Mouse (Mus musculus) heart, embryonic 11.5 days (tissue): ENCODE measurements around the gene Usp5. TPM values are rescaled to one million over a fixed set of nuclear protein-coding genes. Genes with fewer than 3 reads are reported as not detected.

Experiments used
- ATAC-seq: fragments of 200-750 bp; cut with Nextera tagmentation; replicated peaks from 2 replicates; pipeline ENCODE4 v1.8.0; 2017; ENCODE audit warnings: moderate library complexity; ENCODE audit not compliant: insufficient number of reproducible peaks, low FRiP score, low TSS enrichment
- H3K27ac ChIP-seq: fragments of 300-500 bp; sonication (generic); 2 replicates; pipeline ENCODE4 v1.5.1; 2014; ENCODE audit warnings: mild to moderate bottlenecking, low read depth, low read length
- H3K27me3 ChIP-seq: fragments of 300-500 bp; sonication (generic); 2 replicates; pipeline ENCODE4 v1.6.1; 2014; ENCODE audit warnings: mild to moderate bottlenecking, low read length, mixed read lengths; ENCODE audit not compliant: control insufficient read depth, insufficient read depth
- H3K36me3 ChIP-seq: fragments of 300-500 bp; sonication (generic); 2 replicates; pipeline ENCODE4 v1.6.1; 2014; ENCODE audit warnings: mild to moderate bottlenecking, low read length, moderate library complexity, mixed read lengths; ENCODE audit not compliant: control insufficient read depth, insufficient read depth
- H3K4me1 ChIP-seq: fragments of 300-500 bp; sonication (generic); 2 replicates; pipeline ENCODE4 v1.6.1; 2014; ENCODE audit warnings: low read length; ENCODE audit not compliant: control insufficient read depth, insufficient read depth
- H3K4me2 ChIP-seq: fragments of 300-500 bp; sonication (generic); 2 replicates; pipeline ENCODE4 v1.6.1; 2014; ENCODE audit warnings: mild to moderate bottlenecking, moderate library complexity
- H3K4me3 ChIP-seq: fragments of 300-500 bp; sonication (generic); 2 replicates; pipeline ENCODE4 v1.5.1; 2014; ENCODE audit warnings: low read depth, low read length
- H3K9ac ChIP-seq: fragments of 300-500 bp; sonication (generic); 2 replicates; pipeline ENCODE4 v1.6.1; 2014; ENCODE audit warnings: mild to moderate bottlenecking, low read depth, low read length, moderate library complexity
- H3K9me3 ChIP-seq: fragments of 300-500 bp; sonication (generic); replicated peaks from 2 replicates; pipeline ENCODE4 v1.6.1; 2016; ENCODE audit warnings: low read length; ENCODE audit not compliant: control insufficient read depth
- WGBS: fragments of 180-500 bp; shearing (Covaris S2); extraction: QIAGEN DNeasy Blood & Tissue Kit; methylation state at CpG from one replicate; pipeline ENCODE4 v1.1.7; 2014; ENCODE audit not compliant: insufficient replicate concordance; 5-methylcytosine and 5-hydroxymethylcytosine counted together
- polyA plus RNA-seq: library from polyadenylated mRNA; unstranded; fragments of >200 nt; fragmentation: Nextera tagmentation; extraction: Ambion mirVana; gene quantifications from 2 replicates; pipeline ENCODE4 v1.2.1, GENCODE M21; 2014

Gene Usp5
- polyA plus RNA-seq, 1 experiment from 2014 or later: 87.3 TPM

DNA sequence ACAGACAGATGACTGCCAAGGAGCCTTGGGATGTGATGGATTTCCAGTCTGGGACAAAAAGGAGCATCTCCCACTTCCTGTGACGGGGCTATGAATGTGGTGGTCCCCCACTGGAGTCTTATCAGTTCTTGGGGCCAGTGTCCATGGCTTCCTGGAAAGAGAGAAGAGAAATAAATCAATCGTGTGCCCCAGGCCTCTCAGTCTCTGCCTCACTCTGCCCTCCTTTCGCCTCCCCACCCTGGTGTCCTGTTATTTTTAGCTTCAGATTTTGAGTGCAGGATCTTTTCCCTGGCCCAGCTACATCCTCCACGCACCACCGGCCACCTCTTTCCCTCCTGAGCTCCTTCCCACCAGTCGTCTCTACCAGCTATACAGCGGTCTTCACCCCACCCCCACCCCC lies 59.3 kb downstream of the Usp5 start:
- no peak for ATAC-seq
- H3K27me3 ChIP-seq: peaks cover 13% of the 10 kb centered on the region
- peaks cover 22% of the 10 kb centered on the region for H3K4me1 ChIP-seq
- H3K4me3 ChIP-seq: peak overlapping the region; percentile 56
- H3K36me3 ChIP-seq: no peaks in the 10 kb centered on the region
- peak overlapping the region; percentile 67; the same call in 1 of the 2 replicates for H3K9ac ChIP-seq
- no peak overlapping the region for H3K27ac ChIP-seq
- 16% methylated on average over 7 of the region's 7 CpGs for WGBS
- H3K4me2 ChIP-seq: peak overlapping the region; percentile 91
- no peaks in the 10 kb centered on the region for H3K9me3 ChIP-seq

DNA sequence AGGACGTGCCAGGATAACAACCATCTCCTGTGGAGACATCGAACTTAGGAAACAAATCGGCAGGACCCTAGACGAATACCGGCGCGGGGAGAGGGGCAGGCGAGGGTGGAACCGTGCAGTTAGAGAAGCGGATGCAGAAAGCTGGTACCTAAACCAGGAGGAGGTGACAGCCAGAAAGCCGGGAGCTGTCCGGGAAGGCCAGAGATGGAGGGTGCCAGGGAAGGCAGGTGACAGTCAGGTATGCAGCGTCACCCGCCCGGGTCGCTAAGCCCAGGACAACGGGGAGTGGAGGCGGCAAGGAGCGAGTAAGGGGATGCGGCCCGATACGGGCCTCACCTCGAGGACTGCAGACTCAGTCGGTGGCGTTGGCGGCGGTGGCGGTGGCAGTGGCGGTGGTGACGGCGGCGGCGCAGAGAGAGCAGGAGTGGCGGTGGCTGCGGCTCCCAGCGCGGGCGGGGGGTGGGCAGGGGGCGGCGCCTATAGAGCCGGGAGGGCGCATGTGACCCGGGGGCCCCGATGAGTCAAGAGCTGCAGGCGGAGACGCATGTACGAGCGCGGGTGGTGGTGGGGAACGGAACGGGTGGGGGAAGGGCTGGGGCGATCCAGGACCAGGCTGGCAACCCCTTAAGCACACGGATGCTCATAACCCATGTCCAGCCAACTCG lies 60.1 kb downstream of the Usp5 start, which contains the start of gene Eno2:
TSS of gene Eno2 (minus strand) at position 573 of the 665 bp plus-strand sequence.
- 1% methylated on average over 52 of the region's 54 CpGs for WGBS
- ATAC-seq: peak; percentile 68
- no peak within 1 kb of the TSS for H3K27ac ChIP-seq
- peaks cover 22% of the 10 kb centered on the region for H3K4me1 ChIP-seq
- H3K9ac ChIP-seq: peak within 1 kb of the TSS; percentile 67
- no peaks in the 10 kb centered on the region for H3K9me3 ChIP-seq
- H3K27me3 ChIP-seq: peaks cover 13% of the 10 kb centered on the region
- H3K36me3 ChIP-seq: no peaks in the 10 kb centered on the region
- peak within 1 kb of the TSS; percentile 91 for H3K4me2 ChIP-seq
- peak within 1 kb of the TSS; percentile 56 for H3K4me3 ChIP-seq

DNA sequence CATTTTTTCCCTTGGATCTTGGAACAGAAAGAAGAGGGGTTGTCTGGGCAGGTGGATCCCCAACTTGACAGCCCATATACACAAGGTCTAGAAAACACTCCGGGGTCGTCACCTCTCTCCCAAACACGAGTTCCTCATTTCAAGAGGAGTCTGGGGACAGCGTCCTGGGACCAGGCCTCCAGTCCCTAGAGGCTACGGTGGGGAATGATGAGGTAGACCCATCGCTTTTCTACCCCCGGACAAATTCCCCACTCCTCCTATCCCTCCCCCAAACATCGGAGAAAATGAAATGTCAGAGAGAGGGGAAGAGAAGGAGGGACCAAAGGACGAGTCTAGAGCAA lies 60.6 kb downstream of the Usp5 start:
- Histone ChIP-seq H3K4me3 (peak overlapping the region; percentile 56), H3K4me1 (peaks cover 22% of the 10 kb centered on the region), H3K4me2 (peak overlapping the region; percentile 91), H3K27ac (no peak overlapping the region), H3K27me3 (peaks cover 14% of the 10 kb centered on the region), H3K36me3 (no peaks in the 10 kb centered on the region), H3K9me3 (no peaks in the 10 kb centered on the region), H3K9ac (peak overlapping the region; percentile 16; the same call in 1 of the 2 replicates)
- WGBS: 2% methylated on average over 9 of the region's 9 CpGs
- ATAC-seq: no peak

- H3K27ac ChIP-seq: no peak overlapping the region
- peak overlapping the region; percentile 91 for H3K4me2 ChIP-seq
- H3K4me1 ChIP-seq: peaks cover 22% of the 10 kb centered on the region
- peaks cover 16% of the 10 kb centered on the region for H3K27me3 ChIP-seq
- no peaks in the 10 kb centered on the region for H3K9me3 ChIP-seq
- 0 out of 2 replicates have a peak, but pooled peaks have one; percentile 29 for ATAC-seq
- WGBS: 21% methylated on average over 19 of the region's 19 CpGs
- H3K36me3 ChIP-seq: no peaks in the 10 kb centered on the region
- no peak overlapping the region; the same call in 1 of the 2 replicates for H3K9ac ChIP-seq
- H3K4me3 ChIP-seq: peak overlapping the region; percentile 56
Measured at GRCm38 (mm10) chr6:124767920-124768703, 61.2 kb downstream of the Usp5 start.

DNA sequence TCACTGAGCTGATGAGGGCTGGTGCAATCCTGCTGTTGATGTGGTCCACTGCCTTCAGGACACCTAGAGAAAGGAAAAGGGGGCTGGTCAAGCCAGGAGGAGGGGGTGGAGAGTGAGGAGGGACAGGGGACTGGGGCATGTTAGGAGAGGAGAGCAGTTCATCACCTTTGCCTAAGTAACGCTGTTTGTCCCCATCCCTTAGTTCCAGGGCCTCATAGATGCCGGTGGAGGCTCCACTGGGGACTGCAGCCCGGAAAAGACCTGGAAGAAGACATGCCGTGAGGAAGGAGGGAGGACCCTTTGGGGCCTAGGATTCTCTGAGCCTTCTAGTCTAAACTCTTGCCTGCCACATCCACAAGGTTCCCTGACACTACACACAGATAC lies 61.8 kb downstream of the Usp5 start:
- H3K4me3 ChIP-seq: no peak overlapping the region

DNA sequence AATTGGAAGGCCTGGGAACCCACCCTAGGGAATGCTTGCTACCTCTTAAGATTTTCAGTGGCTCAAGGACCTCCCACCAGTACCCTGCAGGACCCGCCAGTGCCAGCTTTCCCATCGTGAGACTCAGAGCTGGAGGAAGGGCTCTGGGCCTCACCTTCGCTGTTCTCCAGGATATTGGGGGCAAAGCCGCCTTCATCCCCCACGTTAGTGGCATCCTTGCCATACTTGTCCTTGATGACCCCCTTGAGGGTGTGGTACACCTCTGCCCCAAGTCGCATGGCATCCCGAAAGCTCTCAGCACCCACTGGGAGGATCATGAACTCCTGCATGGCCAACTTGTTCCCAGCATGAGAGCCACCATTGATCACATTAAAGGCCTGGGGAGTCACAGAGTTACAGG lies 63.3 kb downstream of the Usp5 start:
- no peaks in the 10 kb centered on the region for H3K9me3 ChIP-seq
- H3K27me3 ChIP-seq: peaks cover 19% of the 10 kb centered on the region
- ATAC-seq: no peak
- H3K4me1 ChIP-seq: peaks cover 22% of the 10 kb centered on the region
- H3K9ac ChIP-seq: no peak overlapping the region
- no peaks in the 10 kb centered on the region for H3K36me3 ChIP-seq
- H3K4me2 ChIP-seq: no peak overlapping the region
- no peak overlapping the region for H3K27ac ChIP-seq
- H3K4me3 ChIP-seq: no peak overlapping the region
- WGBS: 78% methylated on average over 7 of the region's 7 CpGs

More for the DNA sequence above, 61.8 kb downstream of the Usp5 start:
- Histone ChIP-seq H3K9me3 (no peaks in the 10 kb centered on the region), H3K27ac (no peak overlapping the region), H3K27me3 (peaks cover 18% of the 10 kb centered on the region), H3K9ac (no peak overlapping the region), H3K36me3 (no peaks in the 10 kb centered on the region), H3K4me2 (no peak overlapping the region), H3K4me1 (peaks cover 22% of the 10 kb centered on the region)
- no peak for ATAC-seq
- 44% methylated on average over 4 of the region's 4 CpGs for WGBS

Other genes with a start within 250 kb of the Usp5 start
- gene C1s2, start 193.4 kb downstream of the Usp5 start, polyA plus RNA-seq: not detected in 2 replicates
- gene Lpcat3, start 166.5 kb downstream of the Usp5 start, polyA plus RNA-seq: 35.5 and 41.1 TPM in 2 replicates
- gene Emg1, start 117.3 kb downstream of the Usp5 start, polyA plus RNA-seq: 139 and 148 TPM in 2 replicates
- 335 and 336 TPM in 2 replicates for gene Phb2, start 117.1 kb downstream of the Usp5 start, polyA plus RNA-seq
- 4.8 and 6.9 TPM in 2 replicates for gene Ptpn6, start 90.8 kb downstream of the Usp5 start, polyA plus RNA-seq
- gene Grcc10, start 88.1 kb downstream of the Usp5 start, polyA plus RNA-seq: 352 and 380 TPM in 2 replicates
- gene Gm45234, start 73.5 kb downstream of the Usp5 start, polyA plus RNA-seq: not detected in 2 replicates
- 7.4 and 9.5 TPM in 2 replicates for gene Atn1, start 73.0 kb downstream of the Usp5 start, polyA plus RNA-seq
- 5.3 TPM in 2 replicates for gene Eno2, start 59.8 kb downstream of the Usp5 start, polyA plus RNA-seq
- gene Lrrc23, start 49.8 kb downstream of the Usp5 start, polyA plus RNA-seq: not detected in 2 replicates
- gene Spsb2, start 20.8 kb downstream of the Usp5 start, polyA plus RNA-seq: 4.5 and 6.6 TPM in 2 replicates
- 1,419 and 1,543 TPM in 2 replicates for gene Tpi1, start 15.2 kb downstream of the Usp5 start, polyA plus RNA-seq
- 137 and 153 TPM in 2 replicates for gene Cdca3, start 63 bp upstream of the Usp5 start, polyA plus RNA-seq
- gene Gnb3, start 10.8 kb upstream of the Usp5 start, polyA plus RNA-seq: 5.4 and 6.6 TPM in 2 replicates
- gene P3h3, start 28.3 kb upstream of the Usp5 start, polyA plus RNA-seq: 13.8 and 15.8 TPM in 2 replicates
- 0.69 and 0.80 TPM in 2 replicates for gene Gpr162, start 34.5 kb upstream of the Usp5 start, polyA plus RNA-seq
- not detected in 2 replicates for gene Cd4, start 58.7 kb upstream of the Usp5 start, polyA plus RNA-seq
- 1.1 and 1.3 TPM in 2 replicates for gene Lag3, start 82.2 kb upstream of the Usp5 start, polyA plus RNA-seq
- 138 and 158 TPM in 2 replicates for gene Ptms, start 90.6 kb upstream of the Usp5 start, polyA plus RNA-seq
- gene Mlf2, start 101.9 kb upstream of the Usp5 start, polyA plus RNA-seq: 326 and 347 TPM in 2 replicates
- 134 and 142 TPM in 2 replicates for gene Cops7a, start 136.1 kb upstream of the Usp5 start, polyA plus RNA-seq
- 0.41 TPM in 1 of 2 replicates, not detected in the other for gene Pianp, start 167.2 kb upstream of the Usp5 start, polyA plus RNA-seq
- 7.1 and 9.9 TPM in 2 replicates for gene Zfp384, start 179.7 kb upstream of the Usp5 start, polyA plus RNA-seq
- 66.6 and 80.5 TPM in 2 replicates for gene Ing4, start 210.3 kb upstream of the Usp5 start, polyA plus RNA-seq
- gene Acrbp, start 220.2 kb upstream of the Usp5 start, polyA plus RNA-seq: 8.3 TPM in 2 replicates
- gene Lpar5, start 238.4 kb upstream of the Usp5 start, polyA plus RNA-seq: 0.27 TPM in 1 of 2 replicates, not detected in the other